Mouse (Mus musculus) midbrain, embryonic 10.5 days (tissue): ENCODE measurements at regions not wholly inside any gene's neighbourhood (a gene's known extent, or its start where the extent isn't known, plus 50 kb on each side); places are given as distances from the start of the nearest gene placed in this dataset.
A peak's percentile ranks its signal among the peaks of the same experiment; 100 is the strongest.

Source experiments
- DNase-seq: peaks from one replicate; pipeline ENCODE4 v3.0.0-alpha.2; 2017; ENCODE audit warnings: low spot score
- H3K27ac ChIP-seq: fragments of 300-500 bp; sonication (generic); replicated peaks from 2 replicates; pipeline ENCODE4 v1.5.1; 2016; ENCODE audit warnings: mild to moderate bottlenecking
- H3K27me3 ChIP-seq: fragments of 300-500 bp; sonication (generic); 2 replicates; pipeline ENCODE4 v1.6.1; 2016; ENCODE audit warnings: low read depth, mild to moderate bottlenecking; ENCODE audit not compliant: poor library complexity, severe bottlenecking
- H3K36me3 ChIP-seq: fragments of 300-500 bp; sonication (generic); 2 replicates; pipeline ENCODE4 v1.6.1; 2016; ENCODE audit warnings: mild to moderate bottlenecking, moderate library complexity
- H3K4me1 ChIP-seq: fragments of 300-500 bp; sonication (generic); 2 replicates; pipeline ENCODE4 v1.6.1; 2016
- H3K4me3 ChIP-seq: fragments of 300-500 bp; sonication (generic); 2 replicates; pipeline ENCODE4 v1.5.1; 2016; ENCODE audit warnings: mild to moderate bottlenecking, moderate library complexity
- H3K9me3 ChIP-seq: fragments of 300-500 bp; sonication (generic); replicated peaks from 2 replicates; pipeline ENCODE4 v1.6.1; 2016; ENCODE audit warnings: mild to moderate bottlenecking
- WGBS: fragments of 180-500 bp; shearing (Covaris S2); methylation state at CpG from one replicate; pipeline ENCODE4 v1.1.7; 2016; 5-methylcytosine and 5-hydroxymethylcytosine counted together

DNA sequence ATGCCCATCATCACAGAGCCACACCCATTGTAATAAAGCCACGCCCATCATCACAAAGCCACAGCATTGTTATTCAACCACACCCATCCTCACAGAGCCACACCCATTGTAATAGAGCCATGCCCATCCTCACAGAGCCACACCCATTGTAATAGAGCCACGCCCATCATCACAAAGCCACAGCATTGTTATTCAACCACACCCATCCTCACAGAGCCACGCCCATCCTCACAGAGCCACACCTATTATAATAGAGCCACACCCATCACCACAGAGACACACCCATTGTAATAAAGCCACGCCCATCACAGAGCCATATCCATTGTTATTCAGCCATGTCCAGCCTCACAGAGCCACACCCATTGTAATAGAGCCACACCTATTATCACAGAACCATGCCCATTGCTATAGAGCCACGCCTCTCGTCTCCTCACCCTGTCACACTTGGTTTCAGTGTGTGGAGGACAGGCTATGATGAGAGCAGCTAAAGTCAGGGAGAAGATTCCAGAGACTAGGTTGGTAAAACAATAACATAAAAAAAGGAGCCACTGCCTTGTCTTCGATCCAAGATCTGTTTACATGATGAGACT, 85.6 kb downstream of the Gxylt1 start:
- no peak overlapping the region for H3K27ac ChIP-seq

DNA sequence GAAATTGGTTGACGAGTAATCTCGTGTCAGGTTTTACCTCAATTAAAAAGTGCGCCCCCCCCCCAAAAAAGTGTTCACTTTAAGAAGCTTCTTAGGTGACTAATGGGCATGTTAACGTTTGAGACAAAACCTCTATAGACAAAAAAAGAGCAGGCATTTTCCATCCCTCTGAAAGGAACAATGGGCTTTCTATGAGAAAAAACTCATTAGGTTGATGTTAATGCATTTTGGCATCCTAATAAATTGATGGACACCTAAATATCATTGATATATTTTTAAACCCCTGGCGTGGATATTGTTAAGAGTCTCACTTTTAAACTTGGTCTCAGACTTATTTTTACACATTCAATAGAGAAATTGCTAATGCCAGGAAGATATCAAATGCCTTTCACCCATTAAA, 98.8 kb downstream of the Gxylt1 start:
- H3K27ac ChIP-seq = no peak overlapping the region
- WGBS = 83% methylated on average over 5 of the region's 5 CpGs
- no peaks in the 10 kb centered on the region for H3K36me3 ChIP-seq
- no peaks in the 10 kb centered on the region for H3K4me1 ChIP-seq
- no peak overlapping the region for H3K4me3 ChIP-seq
- H3K9me3 ChIP-seq = no peaks in the 10 kb centered on the region
- no peaks in the 10 kb centered on the region for H3K27me3 ChIP-seq
- DNase-seq = no peak

More for the DNA sequence above, 85.6 kb downstream of the Gxylt1 start:
- no peak for DNase-seq
- WGBS = 86% methylated on average over 7 of the region's 7 CpGs
- H3K9me3 ChIP-seq = no peaks in the 10 kb centered on the region
- H3K4me3 ChIP-seq = no peak overlapping the region
- H3K27me3 ChIP-seq = no peaks in the 10 kb centered on the region
- H3K4me1 ChIP-seq = no peaks in the 10 kb centered on the region
- no peaks in the 10 kb centered on the region for H3K36me3 ChIP-seq

GRCm38 (mm10) chr15:93168784-93169183, 106.2 kb downstream of the Gxylt1 start:
- H3K9me3 ChIP-seq = peaks cover 5% of the 10 kb centered on the region; the same call in 1 of the 2 replicates

GRCm38 (mm10) chr15:93167451-93167850, 107.5 kb downstream of the Gxylt1 start:
- Histone ChIP-seq H3K27ac (no peak overlapping the region), H3K36me3 (no peaks in the 10 kb centered on the region), H3K27me3 (peaks cover 5% of the 10 kb centered on the region; the same call in 1 of the 2 replicates), H3K4me1 (peaks cover 7% of the 10 kb centered on the region), H3K9me3 (peaks cover 5% of the 10 kb centered on the region; the same call in 1 of the 2 replicates), H3K4me3 (no peak overlapping the region)
- DNase-seq = no peak
- WGBS = 90% methylated on average over 9 of the region's 9 CpGs

More at GRCm38 (mm10) chr15:93168784-93169183, 106.2 kb downstream of the Gxylt1 start:
- Histone ChIP-seq H3K4me3 (no peak overlapping the region), H3K27ac (no peak overlapping the region), H3K27me3 (no peaks in the 10 kb centered on the region), H3K36me3 (no peaks in the 10 kb centered on the region), H3K4me1 (no peaks in the 10 kb centered on the region)
- WGBS = 91% methylated on average over 3 of the region's 3 CpGs
- no peak for DNase-seq

- H3K27me3 ChIP-seq = peaks cover 16% of the 10 kb centered on the region; the same call in 1 of the 2 replicates
- DNase-seq = peak; percentile 52
- 63% methylated on average over 25 of the region's 25 CpGs for WGBS
- H3K4me1 ChIP-seq = peaks cover 25% of the 10 kb centered on the region
- peak overlapping the region; percentile 16; the same call in 1 of the 2 replicates for H3K4me3 ChIP-seq
- H3K27ac ChIP-seq = peak overlapping the region; percentile 78
- H3K36me3 ChIP-seq = no peaks in the 10 kb centered on the region
- peaks cover 9% of the 10 kb centered on the region; the same call in 1 of the 2 replicates for H3K9me3 ChIP-seq
These were observed 112.8 kb downstream of the Gxylt1 start for GRCm38 (mm10) chr15:93161924-93162910.

DNA sequence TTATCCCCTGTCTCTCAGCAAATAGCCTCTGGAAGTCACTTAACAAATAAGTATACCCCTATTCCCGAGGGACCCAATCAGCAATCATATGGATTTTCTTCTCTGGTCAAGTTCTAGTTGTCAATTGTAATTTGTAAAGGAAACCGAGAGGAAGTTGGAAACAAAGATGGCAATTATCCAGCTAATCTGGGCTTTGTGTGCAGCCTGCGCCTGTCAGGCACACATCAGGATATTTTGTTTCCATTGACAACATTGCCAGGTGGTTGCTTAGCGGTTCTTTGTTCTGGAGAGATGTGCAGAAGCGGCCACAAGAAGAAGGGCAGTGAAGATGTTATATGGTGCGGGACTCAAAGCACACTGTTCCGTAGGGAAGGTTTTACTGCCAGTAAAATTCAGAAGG, 113.7 kb downstream of the Gxylt1 start:
- H3K4me1 ChIP-seq = peaks cover 25% of the 10 kb centered on the region
- H3K9me3 ChIP-seq = 0 out of 2 replicates have a peak, but pooled peaks cover 4% of the 10 kb centered on the region
- peaks cover 21% of the 10 kb centered on the region; the same call in 1 of the 2 replicates for H3K27me3 ChIP-seq
- 63% methylated on average over 7 of the region's 7 CpGs for WGBS
- no peaks in the 10 kb centered on the region for H3K36me3 ChIP-seq
- DNase-seq = peak; percentile 43
- no peak overlapping the region for H3K4me3 ChIP-seq
- H3K27ac ChIP-seq = no peak overlapping the region; the same call in 1 of the 2 replicates

- no peak overlapping the region for H3K4me3 ChIP-seq
- 89% methylated on average over 3 of the region's 3 CpGs for WGBS
- H3K36me3 ChIP-seq = no peaks in the 10 kb centered on the region
- H3K4me1 ChIP-seq = peaks cover 10% of the 10 kb centered on the region
- H3K27me3 ChIP-seq = peaks cover 16% of the 10 kb centered on the region; the same call in 1 of the 2 replicates
- no peak for DNase-seq
- no peak overlapping the region for H3K27ac ChIP-seq
- H3K9me3 ChIP-seq = 0 out of 2 replicates have a peak, but pooled peaks cover 4% of the 10 kb centered on the region
These were observed 119.2 kb downstream of the Gxylt1 start for GRCm38 (mm10) chr15:93155756-93156155.

DNA sequence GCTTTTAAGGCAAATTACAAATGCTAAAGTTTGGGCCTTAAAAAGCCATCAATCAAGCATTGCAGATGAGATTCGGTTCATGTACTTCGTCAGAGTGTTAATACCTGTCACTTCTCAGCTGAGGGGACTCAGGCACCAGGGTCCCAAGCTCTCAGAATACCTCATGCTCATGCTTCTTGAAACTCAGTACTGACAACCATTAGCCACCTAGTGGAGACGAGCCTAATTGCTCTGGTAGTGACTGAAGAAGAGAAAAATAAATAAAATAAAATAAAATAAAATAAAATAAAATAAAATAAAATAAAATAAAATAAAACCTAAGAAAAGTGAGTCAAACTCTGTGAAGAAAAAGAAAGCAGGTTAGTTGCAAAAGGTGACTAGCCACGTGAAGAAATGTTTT, 121.0 kb downstream of the Gxylt1 start:
- no peak for DNase-seq
- no peak overlapping the region for H3K27ac ChIP-seq
- WGBS = 62% methylated on average over 4 of the region's 4 CpGs

GRCm38 (mm10) chr15:93144899-93145298, 130.1 kb downstream of the Gxylt1 start:
- DNase-seq = no peak
- 90% methylated on average over 9 of the region's 9 CpGs for WGBS

More for the DNA sequence above, 121.0 kb downstream of the Gxylt1 start:
- Histone ChIP-seq H3K4me1 (peaks cover 9% of the 10 kb centered on the region), H3K27me3 (peaks cover 16% of the 10 kb centered on the region; the same call in 1 of the 2 replicates), H3K9me3 (no peaks in the 10 kb centered on the region), H3K36me3 (no peaks in the 10 kb centered on the region), H3K4me3 (no peak overlapping the region)

DNA sequence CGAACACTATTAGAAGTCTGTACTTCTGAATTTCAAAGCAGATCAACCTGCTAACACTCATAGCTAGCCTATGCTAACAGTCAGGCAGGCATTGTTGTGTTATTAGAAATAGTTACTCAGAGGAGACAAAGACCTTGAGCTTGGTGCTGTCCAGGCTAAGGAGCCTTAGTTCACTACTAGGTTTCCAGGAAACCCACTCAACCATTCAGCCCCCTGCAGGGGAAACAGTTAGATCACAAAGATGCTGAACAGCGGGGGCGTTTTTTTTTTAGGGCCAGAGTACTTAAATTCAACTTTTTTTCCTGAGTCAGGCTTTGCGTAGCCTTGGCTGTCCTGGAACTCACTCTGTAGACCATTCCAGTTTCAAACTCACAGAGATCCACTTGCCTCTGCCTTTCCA, 130.7 kb downstream of the Gxylt1 start:
- no peaks in the 10 kb centered on the region for H3K27me3 ChIP-seq

More at GRCm38 (mm10) chr15:93144899-93145298, 130.1 kb downstream of the Gxylt1 start:
- Histone ChIP-seq H3K4me1 (peaks cover 22% of the 10 kb centered on the region), H3K27ac (no peak overlapping the region), H3K27me3 (no peaks in the 10 kb centered on the region), H3K36me3 (no peaks in the 10 kb centered on the region), H3K4me3 (no peak overlapping the region), H3K9me3 (no peaks in the 10 kb centered on the region)

DNA sequence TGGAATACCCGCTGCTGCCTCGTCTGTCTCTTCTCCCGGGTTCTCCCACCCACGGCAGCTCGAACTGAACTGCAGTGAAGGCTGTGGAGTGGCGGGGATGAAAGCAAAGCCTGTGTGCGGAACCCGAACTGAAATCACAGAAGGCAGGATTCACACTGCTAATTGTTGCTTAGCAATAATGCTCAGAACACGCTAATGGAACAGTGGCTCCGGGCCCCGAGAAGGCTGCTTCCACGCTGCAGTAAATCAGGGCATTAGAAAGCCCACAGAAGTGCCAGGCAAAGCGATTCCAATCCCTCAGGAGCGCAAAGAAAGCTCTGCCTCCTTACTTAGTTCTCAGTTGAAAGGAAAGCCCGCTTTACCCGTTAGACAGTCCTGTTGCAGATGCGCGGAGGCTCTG, 141.6 kb downstream of the Gxylt1 start:
- Histone ChIP-seq H3K27ac (no peak overlapping the region), H3K36me3 (no peaks in the 10 kb centered on the region), H3K4me3 (no peak overlapping the region), H3K27me3 (no peaks in the 10 kb centered on the region), H3K4me1 (0 out of 2 replicates have a peak, but pooled peaks cover 5% of the 10 kb centered on the region), H3K9me3 (no peaks in the 10 kb centered on the region)
- DNase-seq = no peak
- WGBS = 81% methylated on average over 18 of the region's 18 CpGs

More for the DNA sequence above, 130.7 kb downstream of the Gxylt1 start:
- Histone ChIP-seq H3K9me3 (no peaks in the 10 kb centered on the region), H3K36me3 (no peaks in the 10 kb centered on the region), H3K27ac (no peak overlapping the region), H3K4me3 (no peak overlapping the region), H3K4me1 (peaks cover 22% of the 10 kb centered on the region)
- 61% methylated on average over 4 of the region's 4 CpGs for WGBS
- DNase-seq = no peak

DNA sequence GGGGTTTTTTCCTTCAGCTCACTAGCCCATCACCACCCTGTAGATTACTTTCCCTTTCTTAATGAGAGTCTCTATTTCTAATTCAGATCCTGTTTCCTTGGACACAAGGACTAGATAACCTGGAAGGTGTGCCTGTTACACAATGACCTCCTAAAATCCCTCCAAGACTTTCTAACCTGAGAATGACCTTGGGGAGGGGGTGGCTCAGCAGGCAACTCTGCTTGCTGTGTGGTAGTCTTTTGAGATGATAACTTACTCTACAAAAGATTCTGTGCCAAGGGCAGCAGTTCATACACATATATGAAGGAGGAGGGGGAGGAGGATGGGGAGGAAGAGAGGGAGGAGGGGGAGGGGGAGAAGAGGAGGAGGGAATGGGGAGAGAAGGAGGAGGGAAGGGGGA, 143.9 kb downstream of the Gxylt1 start:
- H3K4me3 ChIP-seq = no peak overlapping the region
- no peak for DNase-seq

More for the DNA sequence above, 143.9 kb downstream of the Gxylt1 start:
- H3K27me3 ChIP-seq = no peaks in the 10 kb centered on the region
- H3K9me3 ChIP-seq = no peaks in the 10 kb centered on the region
- H3K36me3 ChIP-seq = no peaks in the 10 kb centered on the region
- 0 out of 2 replicates have a peak, but pooled peaks cover 5% of the 10 kb centered on the region for H3K4me1 ChIP-seq
- no peak overlapping the region for H3K27ac ChIP-seq
